Mouse (Mus musculus): ENCODE results near the gene Hspa1b.

DNA sequence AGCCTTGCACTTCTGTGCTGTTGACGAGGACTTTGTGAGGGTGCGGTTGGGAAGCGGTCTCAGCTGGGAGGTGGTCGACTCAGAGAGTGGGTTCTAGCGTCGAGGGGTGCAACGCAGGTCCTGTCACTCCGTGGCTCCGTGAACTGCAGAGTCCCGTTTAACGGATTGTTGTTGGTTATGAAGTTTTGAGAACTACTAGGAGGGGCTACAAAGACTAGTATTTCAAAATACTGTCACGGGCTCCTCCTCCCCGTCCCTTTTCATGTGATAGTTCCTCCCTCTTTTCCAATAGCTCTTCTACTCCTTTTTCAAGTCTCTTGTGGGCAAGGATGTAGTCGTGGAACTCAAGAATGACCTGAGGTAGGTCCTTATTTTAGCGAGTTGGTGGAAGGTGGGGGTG lies 23.3 kb upstream of the Hspa1b start:
- no peak for TF ChIP-seq CTCF (IDR thresholded peaks at IDR 0.05)
- TF ChIP-seq EP300 (IDR thresholded peaks at IDR 0.05; ENCODE audit: insufficient read depth, low read depth, low read length), result no peak
- no peak for TF ChIP-seq POLR2A (IDR thresholded peaks at IDR 0.05; ENCODE audit: insufficient read depth, low read depth, low read length)
